Mouse (Mus musculus): ENCODE results near the gene Gpnmb. TPM values are rescaled to one million over a fixed set of nuclear protein-coding genes. Genes with fewer than 3 reads are reported as not detected.
A peak's percentile ranks its signal among the peaks of the same experiment; 100 is the strongest.

Gene Gpnmb
- polyA plus RNA-seq, 1 experiment from 2014 or later = 0.21 TPM

GRCm38 (mm10) chr6:49068361-49068760 is 32.0 kb downstream of the Gpnmb start:
- H3K9ac ChIP-seq (replicated peaks; ENCODE audit: low read depth, low read length) = no peak overlapping the region
- H3K4me2 ChIP-seq (ENCODE audit: low read depth, low read length) = no peak overlapping the region
- H3K4me3 ChIP-seq (ENCODE audit: low read depth, low read length) = no peak overlapping the region
- no peaks in the 10 kb centered on the region for H3K36me3 ChIP-seq (ENCODE audit: control insufficient read depth, insufficient read depth, low read length)
- 52% methylated on average over 3 of the region's 4 CpGs for WGBS
- no peak for ATAC-seq (ENCODE audit: low read depth)
- no peaks in the 10 kb centered on the region for H3K27me3 ChIP-seq (ENCODE audit: control insufficient read depth, insufficient read depth, low read length)
- no peak overlapping the region for H3K27ac ChIP-seq (ENCODE audit: low read depth, low read length)
- H3K9me3 ChIP-seq (ENCODE audit: control insufficient read depth, low read length) = no peaks in the 10 kb centered on the region
- H3K4me1 ChIP-seq (ENCODE audit: control insufficient read depth, insufficient read depth, low read length) = no peaks in the 10 kb centered on the region

- H3K4me1 ChIP-seq (ENCODE audit: control insufficient read depth, insufficient read depth, low read length) = peaks cover 9% of the 10 kb centered on the region
- under 1% methylated on average over 49 of the region's 49 CpGs for WGBS
- ATAC-seq (ENCODE audit: low read depth) = peak; percentile 98
- H3K36me3 ChIP-seq (ENCODE audit: control insufficient read depth, insufficient read depth, low read length) = no peaks in the 10 kb centered on the region
- peak within 1 kb of the TSS; percentile 95 for H3K9ac ChIP-seq (replicated peaks; ENCODE audit: low read depth, low read length)
- peak within 1 kb of the TSS; percentile 96 for H3K4me2 ChIP-seq (ENCODE audit: low read depth, low read length)
- H3K27ac ChIP-seq (ENCODE audit: low read depth, low read length) = peak within 1 kb of the TSS; percentile 82
- no peaks in the 10 kb centered on the region for H3K9me3 ChIP-seq (ENCODE audit: control insufficient read depth, low read length)
- peak within 1 kb of the TSS; percentile 100 for H3K4me3 ChIP-seq (ENCODE audit: low read depth, low read length)
- no peaks in the 10 kb centered on the region for H3K27me3 ChIP-seq (ENCODE audit: control insufficient read depth, insufficient read depth, low read length)
Observed at GRCm38 (mm10) chr6:49073304-49074116, 37.2 kb downstream of the Gpnmb start, which contains the start of gene Malsu1. Malsu1 (plus strand) TSS chr6:49073795.

GRCm38 (mm10) chr6:49074117-49074490 is 37.8 kb downstream of the Gpnmb start:
- H3K27ac ChIP-seq (ENCODE audit: low read depth, low read length) = peak overlapping the region; percentile 82
- H3K4me3 ChIP-seq (ENCODE audit: low read depth, low read length) = peak overlapping the region; percentile 100
- 1% methylated on average over 19 of the region's 19 CpGs for WGBS
- no peaks in the 10 kb centered on the region for H3K27me3 ChIP-seq (ENCODE audit: control insufficient read depth, insufficient read depth, low read length)
- H3K9ac ChIP-seq (replicated peaks; ENCODE audit: low read depth, low read length) = peak overlapping the region; percentile 95
- H3K36me3 ChIP-seq (ENCODE audit: control insufficient read depth, insufficient read depth, low read length) = no peaks in the 10 kb centered on the region
- peaks cover 9% of the 10 kb centered on the region for H3K4me1 ChIP-seq (ENCODE audit: control insufficient read depth, insufficient read depth, low read length)
- peak overlapping the region; percentile 96 for H3K4me2 ChIP-seq (ENCODE audit: low read depth, low read length)
- no peaks in the 10 kb centered on the region for H3K9me3 ChIP-seq (ENCODE audit: control insufficient read depth, low read length)
- ATAC-seq (ENCODE audit: low read depth) = peak; percentile 60

GRCm38 (mm10) chr6:49077894-49078293 is 41.5 kb downstream of the Gpnmb start:
- Histone ChIP-seq H3K27ac (ENCODE audit: low read depth, low read length) (no peak overlapping the region), H3K36me3 (ENCODE audit: control insufficient read depth, insufficient read depth, low read length) (no peaks in the 10 kb centered on the region)

GRCm38 (mm10) chr6:49079313-49079712 is 43.0 kb downstream of the Gpnmb start:
- no peak overlapping the region for H3K4me3 ChIP-seq (ENCODE audit: low read depth, low read length)
- WGBS = 92% methylated on average over 1 of the region's 1 CpGs

More at GRCm38 (mm10) chr6:49077894-49078293, 41.5 kb downstream of the Gpnmb start:
- no peak for ATAC-seq (ENCODE audit: low read depth)
- H3K9ac ChIP-seq (replicated peaks; ENCODE audit: low read depth, low read length) = no peak overlapping the region
- 86% methylated on average over 2 of the region's 2 CpGs for WGBS
- no peaks in the 10 kb centered on the region for H3K27me3 ChIP-seq (ENCODE audit: control insufficient read depth, insufficient read depth, low read length)
- H3K9me3 ChIP-seq (ENCODE audit: control insufficient read depth, low read length) = no peaks in the 10 kb centered on the region
- H3K4me2 ChIP-seq (ENCODE audit: low read depth, low read length) = no peak overlapping the region
- peaks cover 9% of the 10 kb centered on the region for H3K4me1 ChIP-seq (ENCODE audit: control insufficient read depth, insufficient read depth, low read length)
- no peak overlapping the region for H3K4me3 ChIP-seq (ENCODE audit: low read depth, low read length)

GRCm38 (mm10) chr6:49083008-49083407 is 46.7 kb downstream of the Gpnmb start:
- H3K36me3 ChIP-seq (ENCODE audit: control insufficient read depth, insufficient read depth, low read length) = peaks cover 24% of the 10 kb centered on the region
- WGBS = 95% methylated on average over 4 of the region's 4 CpGs
- no peaks in the 10 kb centered on the region for H3K27me3 ChIP-seq (ENCODE audit: control insufficient read depth, insufficient read depth, low read length)
- no peaks in the 10 kb centered on the region for H3K4me1 ChIP-seq (ENCODE audit: control insufficient read depth, insufficient read depth, low read length)
- H3K9me3 ChIP-seq (ENCODE audit: control insufficient read depth, low read length) = no peaks in the 10 kb centered on the region
- ATAC-seq (ENCODE audit: low read depth) = no peak
- H3K9ac ChIP-seq (replicated peaks; ENCODE audit: low read depth, low read length) = no peak overlapping the region
- H3K27ac ChIP-seq (ENCODE audit: low read depth, low read length) = no peak overlapping the region
- H3K4me3 ChIP-seq (ENCODE audit: low read depth, low read length) = no peak overlapping the region
- no peak overlapping the region for H3K4me2 ChIP-seq (ENCODE audit: low read depth, low read length)

More at GRCm38 (mm10) chr6:49079313-49079712, 43.0 kb downstream of the Gpnmb start:
- Histone ChIP-seq H3K4me1 (ENCODE audit: control insufficient read depth, insufficient read depth, low read length) (peaks cover 9% of the 10 kb centered on the region), H3K9me3 (ENCODE audit: control insufficient read depth, low read length) (no peaks in the 10 kb centered on the region), H3K27me3 (ENCODE audit: control insufficient read depth, insufficient read depth, low read length) (no peaks in the 10 kb centered on the region), H3K27ac (ENCODE audit: low read depth, low read length) (no peak overlapping the region), H3K36me3 (ENCODE audit: control insufficient read depth, insufficient read depth, low read length) (no peaks in the 10 kb centered on the region), H3K4me2 (ENCODE audit: low read depth, low read length) (no peak overlapping the region), H3K9ac (replicated peaks; ENCODE audit: low read depth, low read length) (no peak overlapping the region)
- ATAC-seq (ENCODE audit: low read depth) = no peak

- H3K4me2 ChIP-seq (ENCODE audit: low read depth, low read length) = no peak overlapping the region
- no peak overlapping the region for H3K9ac ChIP-seq (replicated peaks; ENCODE audit: low read depth, low read length)
- no peak overlapping the region for H3K27ac ChIP-seq (ENCODE audit: low read depth, low read length)
- H3K36me3 ChIP-seq (ENCODE audit: control insufficient read depth, insufficient read depth, low read length) = peaks cover 22% of the 10 kb centered on the region; the same call in 1 of the 2 replicates
- no peak overlapping the region for H3K4me3 ChIP-seq (ENCODE audit: low read depth, low read length)
- ATAC-seq (ENCODE audit: low read depth) = no peak
- H3K9me3 ChIP-seq (ENCODE audit: control insufficient read depth, low read length) = no peaks in the 10 kb centered on the region
- no peaks in the 10 kb centered on the region for H3K27me3 ChIP-seq (ENCODE audit: control insufficient read depth, insufficient read depth, low read length)
- peaks cover 7% of the 10 kb centered on the region; the same call in 1 of the 2 replicates for H3K4me1 ChIP-seq (ENCODE audit: control insufficient read depth, insufficient read depth, low read length)
- WGBS = 90% methylated on average over 10 of the region's 10 CpGs
Observed at GRCm38 (mm10) chr6:49094968-49095367, 58.6 kb downstream of the Gpnmb start.

- ATAC-seq (ENCODE audit: low read depth) = no peak; the same call in 1 of the 2 replicates
- H3K9me3 ChIP-seq (ENCODE audit: control insufficient read depth, low read length) = no peaks in the 10 kb centered on the region
- H3K27me3 ChIP-seq (ENCODE audit: control insufficient read depth, insufficient read depth, low read length) = no peaks in the 10 kb centered on the region
- WGBS = 67% methylated on average over 7 of the region's 7 CpGs
- no peak overlapping the region for H3K27ac ChIP-seq (ENCODE audit: low read depth, low read length)
- H3K4me3 ChIP-seq (ENCODE audit: low read depth, low read length) = no peak overlapping the region
- no peak overlapping the region for H3K9ac ChIP-seq (replicated peaks; ENCODE audit: low read depth, low read length)
- peaks cover 7% of the 10 kb centered on the region; the same call in 1 of the 2 replicates for H3K4me1 ChIP-seq (ENCODE audit: control insufficient read depth, insufficient read depth, low read length)
- no peak overlapping the region for H3K4me2 ChIP-seq (ENCODE audit: low read depth, low read length)
- peaks cover 11% of the 10 kb centered on the region; the same call in 1 of the 2 replicates for H3K36me3 ChIP-seq (ENCODE audit: control insufficient read depth, insufficient read depth, low read length)
Observed at GRCm38 (mm10) chr6:49096421-49096820, 60.1 kb downstream of the Gpnmb start.

GRCm38 (mm10) chr6:49096933-49097461 is 60.7 kb downstream of the Gpnmb start:
- no peak overlapping the region for H3K9ac ChIP-seq (replicated peaks; ENCODE audit: low read depth, low read length)
- no peaks in the 10 kb centered on the region for H3K27me3 ChIP-seq (ENCODE audit: control insufficient read depth, insufficient read depth, low read length)
- no peak for ATAC-seq (ENCODE audit: low read depth)
- H3K9me3 ChIP-seq (ENCODE audit: control insufficient read depth, low read length) = no peaks in the 10 kb centered on the region
- no peak overlapping the region for H3K4me2 ChIP-seq (ENCODE audit: low read depth, low read length)
- WGBS = 54% methylated on average over 13 of the region's 13 CpGs
- H3K4me1 ChIP-seq (ENCODE audit: control insufficient read depth, insufficient read depth, low read length) = peaks cover 7% of the 10 kb centered on the region; the same call in 1 of the 2 replicates
- no peak overlapping the region for H3K4me3 ChIP-seq (ENCODE audit: low read depth, low read length)
- peak overlapping the region; percentile 12; the same call in 1 of the 2 replicates for H3K27ac ChIP-seq (ENCODE audit: low read depth, low read length)
- H3K36me3 ChIP-seq (ENCODE audit: control insufficient read depth, insufficient read depth, low read length) = peaks cover 8% of the 10 kb centered on the region; the same call in 1 of the 2 replicates
